Mouse (Mus musculus) E14TG2a.4 (cell line): Measurements from ENCODE around the gene Limd1.

ENCODE experiments used
- CTCF ChIP-seq: conservative IDR thresholded peaks from 2 replicates; pipeline ENCODE4 v1.5.1; 2014; ENCODE audit warnings: low read length
- POU5F1 ChIP-seq: IDR thresholded peaks from 2 replicates; pipeline ENCODE4 v1.6.1; 2014; ENCODE audit warnings: low read length, borderline replicate concordance

DNA sequence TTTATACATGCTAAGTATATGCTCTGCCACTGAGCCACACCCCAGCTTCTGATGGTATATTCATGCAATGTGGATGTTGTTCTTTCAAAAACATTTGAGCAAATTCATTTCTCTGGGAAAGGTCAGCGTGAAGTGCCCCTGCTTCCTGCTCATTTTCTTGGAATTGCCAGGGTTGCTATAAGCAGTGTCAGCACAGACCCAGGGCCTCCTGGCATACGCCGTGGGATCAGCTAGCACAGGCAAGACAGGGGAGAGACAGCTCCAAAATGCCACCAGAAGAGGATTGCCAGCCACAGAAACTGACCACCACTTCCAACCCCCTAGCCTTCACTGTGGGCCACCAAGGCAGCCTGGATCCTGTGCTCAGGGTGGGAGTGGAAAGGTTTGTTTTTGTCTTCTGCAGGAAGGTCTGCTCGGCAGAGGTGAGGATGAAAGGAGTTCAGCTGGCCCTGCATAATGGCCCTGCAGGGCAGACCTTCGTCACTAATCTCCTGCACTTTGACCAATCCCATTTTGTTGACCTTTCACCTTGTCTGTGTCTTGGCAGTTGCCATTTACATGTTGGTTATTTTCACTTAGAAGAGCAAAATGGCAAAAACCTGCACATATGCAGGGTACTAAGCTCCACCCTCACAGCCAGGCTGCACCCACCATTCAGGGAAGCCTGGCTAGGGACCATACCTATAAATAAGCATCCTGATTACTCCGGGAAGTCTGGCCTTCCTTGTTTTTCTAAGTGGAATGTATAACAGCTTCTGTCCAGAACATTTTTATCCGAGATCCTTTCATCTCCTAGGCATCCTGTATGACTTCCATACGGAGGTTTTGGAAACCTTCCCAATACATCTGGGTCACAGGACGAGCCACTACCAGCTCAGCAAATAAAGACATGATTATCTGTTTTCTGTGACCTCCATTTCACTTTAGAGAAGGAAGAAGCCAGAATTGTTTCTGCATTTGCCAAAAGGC, 21.6 kb upstream of the Limd1 start:
- TF ChIP-seq CTCF (no peak), POU5F1 (no peak)
